Mouse (Mus musculus): ENCODE data around the gene Nav2.

- no peak for TF ChIP-seq CTCF (IDR thresholded peaks at IDR 0.05)
- no peak for TF ChIP-seq POLR2A (IDR thresholded peaks at IDR 0.05; ENCODE audit: insufficient read depth, low read depth, low read length)
Observed at GRCm38 (mm10) chr7:49319981-49320380, 411.5 kb downstream of the Nav2 start.

All from heart, adult 2 months (tissue).